Mouse (Mus musculus): ENCODE results near the gene Gm45799. TPM values are rescaled to one million over a fixed set of nuclear protein-coding genes. Genes with fewer than 3 reads are reported as not detected.
A peak's percentile ranks its signal among the peaks of the same experiment; 100 is the strongest.

Gm45799 gene
- polyA plus RNA-seq, 1 experiment: 0.72 TPM

DNA sequence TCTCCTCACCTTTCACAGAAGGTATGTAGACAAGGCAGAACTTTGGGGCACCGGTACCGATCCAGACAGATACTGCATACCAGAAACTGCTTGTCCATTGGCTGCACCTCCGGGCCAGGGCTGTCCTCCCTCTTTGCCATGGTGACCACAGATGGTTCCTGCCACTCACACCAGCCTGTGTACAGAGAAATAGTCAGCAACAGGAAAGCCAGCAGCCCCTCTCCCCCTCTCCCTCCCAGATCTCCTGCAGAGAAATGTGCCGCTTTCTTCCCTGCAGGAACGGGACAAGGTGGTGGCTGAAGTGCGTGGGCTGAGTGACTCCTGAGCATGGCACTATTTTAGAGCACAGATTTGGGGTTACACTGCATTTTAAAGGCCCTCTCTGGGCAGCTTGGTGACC is 15.0 kb upstream of the Gm45799 start:
- Histone ChIP-seq H3K36me3 (ENCODE audit: control insufficient read depth, insufficient read depth, low read length, poor library complexity, severe bottlenecking) (no peaks in the 10 kb centered on the region), H3K9ac (ENCODE audit: low read depth, poor library complexity, severe bottlenecking) (no peak overlapping the region), H3K4me3 (ENCODE audit: low read depth, low read length) (no peak overlapping the region), H3K27me3 (ENCODE audit: control insufficient read depth, insufficient read depth, low read length, poor library complexity, severe bottlenecking) (no peaks in the 10 kb centered on the region), H3K4me1 (ENCODE audit: control insufficient read depth, insufficient read depth, low read length) (no peaks in the 10 kb centered on the region), H3K9me3 (replicated peaks; ENCODE audit: control insufficient read depth, insufficient read depth, low read length, poor library complexity, severe bottlenecking) (no peaks in the 10 kb centered on the region), H3K27ac (ENCODE audit: insufficient read depth, low read length) (no peak overlapping the region)
- TF ChIP-seq EP300 (IDR thresholded peaks at IDR 0.05; ENCODE audit: insufficient read depth, low read depth, low read length): no peak
- no peak for TF ChIP-seq POLR2A (IDR thresholded peaks at IDR 0.05; ENCODE audit: insufficient read depth, low read length)
- no peak for TF ChIP-seq CTCF (IDR thresholded peaks at IDR 0.05; ENCODE audit: low read depth, low read length)

DNA sequence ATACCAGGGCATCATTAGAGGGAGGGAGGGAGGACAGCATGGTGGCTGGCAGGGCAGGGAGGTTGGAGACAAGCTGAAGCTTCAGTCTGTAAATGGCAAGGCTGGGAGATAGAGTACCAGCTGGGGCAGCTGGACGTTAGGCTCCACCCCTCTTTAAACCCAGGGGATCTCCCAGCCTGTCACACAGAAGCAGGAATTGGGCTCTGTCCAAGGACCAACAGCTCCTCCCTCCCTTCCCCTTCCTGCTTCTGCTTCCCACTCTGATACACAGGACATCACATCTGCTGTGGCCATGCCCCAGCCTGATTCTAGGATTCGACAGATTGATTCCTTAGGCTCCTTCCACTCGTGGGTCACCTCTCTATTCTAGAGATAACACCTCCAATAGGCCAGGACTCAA is 11.7 kb upstream of the Gm45799 start:
- TF ChIP-seq POLR2A (IDR thresholded peaks at IDR 0.05; ENCODE audit: insufficient read depth, low read length) (no peak), EP300 (IDR thresholded peaks at IDR 0.05; ENCODE audit: insufficient read depth, low read depth, low read length) (no peak), CTCF (IDR thresholded peaks at IDR 0.05; ENCODE audit: low read depth, low read length) (no peak)
- no peak overlapping the region for H3K27ac ChIP-seq (ENCODE audit: insufficient read depth, low read length)
- no peaks in the 10 kb centered on the region for H3K27me3 ChIP-seq (ENCODE audit: control insufficient read depth, insufficient read depth, low read length, poor library complexity, severe bottlenecking)

GRCm38 (mm10) chr7:105632551-105632972 is 7.8 kb upstream of the Gm45799 start:
- Histone ChIP-seq H3K4me3 (ENCODE audit: low read depth, low read length) (peak overlapping the region; percentile 67), H3K27me3 (ENCODE audit: control insufficient read depth, insufficient read depth, low read length, poor library complexity, severe bottlenecking) (no peaks in the 10 kb centered on the region), H3K27ac (ENCODE audit: insufficient read depth, low read length) (no peak overlapping the region), H3K4me1 (ENCODE audit: control insufficient read depth, insufficient read depth, low read length) (no peaks in the 10 kb centered on the region), H3K9ac (ENCODE audit: low read depth, poor library complexity, severe bottlenecking) (peak overlapping the region; percentile 79), H3K9me3 (replicated peaks; ENCODE audit: control insufficient read depth, insufficient read depth, low read length, poor library complexity, severe bottlenecking) (no peaks in the 10 kb centered on the region), H3K36me3 (ENCODE audit: control insufficient read depth, insufficient read depth, low read length, poor library complexity, severe bottlenecking) (peaks cover 8% of the 10 kb centered on the region)
- TF ChIP-seq CTCF (IDR thresholded peaks at IDR 0.05; ENCODE audit: low read depth, low read length) (no peak), EP300 (IDR thresholded peaks at IDR 0.05; ENCODE audit: insufficient read depth, low read depth, low read length) (no peak), POLR2A (IDR thresholded peaks at IDR 0.05; ENCODE audit: insufficient read depth, low read length) (no peak)

More for the DNA sequence above, 11.7 kb upstream of the Gm45799 start:
- Histone ChIP-seq H3K9ac (ENCODE audit: low read depth, poor library complexity, severe bottlenecking) (no peak overlapping the region), H3K9me3 (replicated peaks; ENCODE audit: control insufficient read depth, insufficient read depth, low read length, poor library complexity, severe bottlenecking) (no peaks in the 10 kb centered on the region), H3K36me3 (ENCODE audit: control insufficient read depth, insufficient read depth, low read length, poor library complexity, severe bottlenecking) (no peaks in the 10 kb centered on the region), H3K4me1 (ENCODE audit: control insufficient read depth, insufficient read depth, low read length) (no peaks in the 10 kb centered on the region), H3K4me3 (ENCODE audit: low read depth, low read length) (no peak overlapping the region)

DNA sequence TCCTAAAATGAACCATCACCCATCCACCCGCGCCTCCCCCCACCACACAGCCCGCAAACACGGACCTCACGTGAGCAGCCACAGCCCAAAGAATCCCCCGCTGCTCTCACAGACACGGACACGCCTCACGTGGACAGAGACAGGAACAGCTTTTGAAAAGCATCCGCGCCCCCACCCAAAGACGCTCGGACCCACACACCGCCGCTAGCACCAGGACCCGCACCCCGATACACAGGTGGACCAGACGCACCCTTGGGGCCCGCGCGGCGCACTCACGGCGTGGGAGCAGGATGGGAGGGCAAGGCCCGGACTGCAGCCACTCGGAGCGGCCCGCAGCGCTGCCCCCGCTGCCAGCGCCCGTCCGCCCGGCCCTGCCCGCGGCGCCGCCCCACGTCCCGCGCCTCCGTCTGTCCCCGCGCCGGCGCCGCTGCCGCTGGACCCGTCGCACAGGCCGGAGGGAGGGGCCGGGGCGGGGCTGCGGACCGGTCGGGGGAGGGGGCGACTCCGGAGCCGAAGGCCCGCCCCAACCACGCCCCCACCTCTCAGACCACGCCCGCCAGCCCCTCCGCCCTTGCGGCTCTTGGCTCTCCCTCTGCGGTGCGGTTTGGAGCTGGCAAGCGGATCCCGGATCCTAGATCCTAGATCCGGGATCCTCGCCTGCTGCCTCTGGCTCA is 7.1 kb upstream of the Gm45799 start, which contains the start of gene Trim3:
Gene Trim3 (minus strand): TSS at position 445 of the 674 bp plus-strand sequence.
- Histone ChIP-seq H3K9me3 (replicated peaks; ENCODE audit: control insufficient read depth, insufficient read depth, low read length, poor library complexity, severe bottlenecking) (no peaks in the 10 kb centered on the region), H3K36me3 (ENCODE audit: control insufficient read depth, insufficient read depth, low read length, poor library complexity, severe bottlenecking) (peaks cover 11% of the 10 kb centered on the region), H3K27ac (ENCODE audit: insufficient read depth, low read length) (no peak within 1 kb of the TSS), H3K4me1 (ENCODE audit: control insufficient read depth, insufficient read depth, low read length) (no peaks in the 10 kb centered on the region), H3K27me3 (ENCODE audit: control insufficient read depth, insufficient read depth, low read length, poor library complexity, severe bottlenecking) (no peaks in the 10 kb centered on the region), H3K9ac (ENCODE audit: low read depth, poor library complexity, severe bottlenecking) (peak within 1 kb of the TSS; percentile 79), H3K4me3 (ENCODE audit: low read depth, low read length) (peak within 1 kb of the TSS; percentile 67)
- TF ChIP-seq CTCF (IDR thresholded peaks at IDR 0.05; ENCODE audit: low read depth, low read length): no peak
- TF ChIP-seq EP300 (IDR thresholded peaks at IDR 0.05; ENCODE audit: insufficient read depth, low read depth, low read length): no peak
- TF ChIP-seq POLR2A (IDR thresholded peaks at IDR 0.05; ENCODE audit: insufficient read depth, low read length): no peak

- H3K36me3 ChIP-seq (ENCODE audit: control insufficient read depth, insufficient read depth, low read length, poor library complexity, severe bottlenecking): peaks cover 11% of the 10 kb centered on the region
- H3K9ac ChIP-seq (ENCODE audit: low read depth, poor library complexity, severe bottlenecking): peak overlapping the region; percentile 79
- H3K27me3 ChIP-seq (ENCODE audit: control insufficient read depth, insufficient read depth, low read length, poor library complexity, severe bottlenecking): no peaks in the 10 kb centered on the region
- H3K4me1 ChIP-seq (ENCODE audit: control insufficient read depth, insufficient read depth, low read length): no peaks in the 10 kb centered on the region
- TF ChIP-seq EP300 (IDR thresholded peaks at IDR 0.05; ENCODE audit: insufficient read depth, low read depth, low read length) (no peak), CTCF (IDR thresholded peaks at IDR 0.05; ENCODE audit: low read depth, low read length) (no peak), POLR2A (IDR thresholded peaks at IDR 0.05; ENCODE audit: insufficient read depth, low read length) (no peak)
- peak overlapping the region; percentile 65 for H3K4me3 ChIP-seq (ENCODE audit: low read depth, low read length)
- H3K9me3 ChIP-seq (replicated peaks; ENCODE audit: control insufficient read depth, insufficient read depth, low read length, poor library complexity, severe bottlenecking): no peaks in the 10 kb centered on the region
- no peak overlapping the region for H3K27ac ChIP-seq (ENCODE audit: insufficient read depth, low read length)
Observed at GRCm38 (mm10) chr7:105633801-105634135, 6.6 kb upstream of the Gm45799 start.

GRCm38 (mm10) chr7:105634272-105634920 is 6.0 kb upstream of the Gm45799 start:
- Histone ChIP-seq H3K4me1 (ENCODE audit: control insufficient read depth, insufficient read depth, low read length) (no peaks in the 10 kb centered on the region), H3K9ac (ENCODE audit: low read depth, poor library complexity, severe bottlenecking) (no peak overlapping the region), H3K9me3 (replicated peaks; ENCODE audit: control insufficient read depth, insufficient read depth, low read length, poor library complexity, severe bottlenecking) (no peaks in the 10 kb centered on the region), H3K27ac (ENCODE audit: insufficient read depth, low read length) (no peak overlapping the region), H3K36me3 (ENCODE audit: control insufficient read depth, insufficient read depth, low read length, poor library complexity, severe bottlenecking) (peaks cover 11% of the 10 kb centered on the region), H3K27me3 (ENCODE audit: control insufficient read depth, insufficient read depth, low read length, poor library complexity, severe bottlenecking) (no peaks in the 10 kb centered on the region), H3K4me3 (ENCODE audit: low read depth, low read length) (no peak overlapping the region)
- no peak for TF ChIP-seq POLR2A (IDR thresholded peaks at IDR 0.05; ENCODE audit: insufficient read depth, low read length)

All from ES-Bruce4 (cell line).